Mouse (Mus musculus) hindbrain, embryonic 14.5 days (tissue): ENCODE results near the gene Atg2a. TPM values are rescaled to one million over a fixed set of nuclear protein-coding genes. Genes with fewer than 3 reads are reported as not detected.
"Not testable (repeated sequence)": the region's sequence is repeated elsewhere in the genome, so short reads cannot be mapped to it uniquely, and the experiment has no call there.

ENCODE experiments used
- ATAC-seq: fragments of 200-750 bp; cut with Nextera tagmentation; 2 replicates; pipeline ENCODE4 v1.8.0; 2017; ENCODE audit warnings: moderate number of reproducible peaks, mild to moderate bottlenecking, moderate TSS enrichment, moderate library complexity; ENCODE audit not compliant: low FRiP score
- DNase-seq: peaks from one replicate; pipeline ENCODE4 v3.0.0-alpha.2; 2015; ENCODE audit warnings: low spot score
- H3K27ac ChIP-seq: fragments of 300-500 bp; sonication (generic); 2 replicates; pipeline ENCODE4 v1.5.1; 2014; ENCODE audit warnings: mild to moderate bottlenecking, moderate library complexity
- H3K27me3 ChIP-seq: fragments of 300-500 bp; sonication (generic); 2 replicates; pipeline ENCODE4 v1.6.1; 2014; ENCODE audit warnings: mild to moderate bottlenecking, low read length, mixed read lengths; ENCODE audit not compliant: control insufficient read depth, insufficient read depth
- H3K36me3 ChIP-seq: fragments of 300-500 bp; sonication (generic); replicated peaks from 2 replicates; pipeline ENCODE4 v1.6.1; 2014; ENCODE audit not compliant: control insufficient read depth, insufficient read depth
- H3K4me1 ChIP-seq: fragments of 300-500 bp; sonication (generic); replicated peaks from 2 replicates; pipeline ENCODE4 v1.6.1; 2014; ENCODE audit warnings: antibody characterized with exemption, low read length, mixed read lengths; ENCODE audit not compliant: control insufficient read depth, insufficient read depth
- H3K4me2 ChIP-seq: fragments of 300-500 bp; sonication (generic); replicated peaks from 2 replicates; pipeline ENCODE4 v1.6.1; 2014; ENCODE audit warnings: mild to moderate bottlenecking, moderate library complexity
- H3K4me3 ChIP-seq: fragments of 300-500 bp; sonication (generic); replicated peaks from 2 replicates; pipeline ENCODE4 v1.5.1; 2014; ENCODE audit warnings: mild to moderate bottlenecking, low read length
- H3K9ac ChIP-seq: fragments of 300-500 bp; sonication (generic); 2 replicates; pipeline ENCODE4 v1.6.1; 2014
- H3K9me3 ChIP-seq: fragments of 300-500 bp; sonication (generic); 2 replicates; pipeline ENCODE4 v1.6.1; 2016; ENCODE audit warnings: low read length; ENCODE audit not compliant: control insufficient read depth
- WGBS: fragments of 180-500 bp; shearing (Covaris S2); extraction: QIAGEN DNeasy Blood & Tissue Kit; methylation state at CpG from one replicate; pipeline ENCODE4 v1.1.7; 2014; 5-methylcytosine and 5-hydroxymethylcytosine counted together
- polyA plus RNA-seq: library from polyadenylated mRNA; unstranded; fragments of >200 nt; fragmentation: Nextera tagmentation; extraction: Ambion mirVana; gene quantifications from 2 replicates; pipeline ENCODE4 v1.2.1, GENCODE M21; 2014

The Atg2a gene
- polyA plus RNA-seq, 1 experiment from 2014 or later = 14.8 TPM

- DNase-seq = no peak
- H3K9ac ChIP-seq = no peak overlapping the region
- H3K4me2 ChIP-seq = no peak overlapping the region
- H3K9me3 ChIP-seq = no peaks in the 10 kb centered on the region
- WGBS = 89% methylated on average over 19 of the region's 19 CpGs
- peaks cover 66% of the 10 kb centered on the region for H3K36me3 ChIP-seq
- no peak overlapping the region for H3K4me3 ChIP-seq
- no peak for ATAC-seq
- H3K27ac ChIP-seq = no peak overlapping the region
- peaks cover 6% of the 10 kb centered on the region for H3K4me1 ChIP-seq
- H3K27me3 ChIP-seq = no peaks in the 10 kb centered on the region
Measured at GRCm38 (mm10) chr19:6286434-6287401, 45.2 kb downstream of the Atg2a start.

DNA sequence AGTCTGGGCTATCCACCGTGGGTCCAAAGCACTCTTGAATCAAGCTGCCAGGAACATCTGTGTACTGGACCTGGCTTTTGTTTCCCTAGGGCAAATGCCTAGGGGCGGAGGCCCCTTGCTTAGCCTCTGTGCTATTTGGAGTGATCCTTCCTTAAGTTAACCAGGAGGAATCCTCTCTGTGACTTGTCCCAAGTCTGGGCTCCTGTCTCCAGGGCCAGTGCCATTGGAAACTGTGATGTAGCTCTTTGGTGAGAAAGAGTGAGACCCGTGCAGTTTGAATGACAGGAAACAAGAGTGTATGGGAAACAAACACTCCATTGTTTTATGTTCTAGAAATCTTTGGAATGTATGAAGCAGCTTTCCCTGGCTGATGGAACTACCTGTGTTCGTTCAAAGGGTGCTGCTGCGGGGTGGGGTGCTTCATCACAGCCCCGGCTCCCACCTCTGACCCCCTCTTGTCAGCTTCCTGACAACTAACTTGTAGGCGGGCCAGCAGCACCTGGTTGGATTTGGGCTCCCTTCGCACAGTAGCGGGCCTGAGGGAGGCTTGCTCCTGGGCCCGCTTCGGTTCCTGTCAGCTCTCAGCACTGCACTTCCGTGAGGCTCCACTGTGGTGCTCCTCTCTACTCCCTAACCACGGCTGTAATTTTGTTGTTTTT lies 46.9 kb downstream of the Atg2a start:
- Histone ChIP-seq H3K36me3 (peaks cover 50% of the 10 kb centered on the region), H3K9ac (no peak overlapping the region), H3K27me3 (no peaks in the 10 kb centered on the region), H3K27ac (peak overlapping the region; percentile 29; the same call in 1 of the 2 replicates), H3K9me3 (no peaks in the 10 kb centered on the region), H3K4me3 (no peak overlapping the region), H3K4me1 (peaks cover 6% of the 10 kb centered on the region), H3K4me2 (no peak overlapping the region)
- DNase-seq (no peak), ATAC-seq (no peak)
- 83% methylated on average over 13 of the region's 13 CpGs for WGBS

GRCm38 (mm10) chr19:6289696-6290238 lies 48.3 kb downstream of the Atg2a start:
- H3K9me3 ChIP-seq = no peaks in the 10 kb centered on the region
- WGBS = 96% methylated on average over 14 of the region's 14 CpGs

GRCm38 (mm10) chr19:6290720-6291116 lies 49.2 kb downstream of the Atg2a start:
- not testable (repeated sequence) for H3K27me3 ChIP-seq, H3K4me2 ChIP-seq, DNase-seq, ATAC-seq, H3K4me3 ChIP-seq, H3K9me3 ChIP-seq, H3K9ac ChIP-seq, H3K4me1 ChIP-seq, H3K27ac ChIP-seq
- peaks cover 45% of the 10 kb centered on the region for H3K36me3 ChIP-seq
- WGBS = 95% methylated on average over 5 of the region's 6 CpGs

More at GRCm38 (mm10) chr19:6289696-6290238, 48.3 kb downstream of the Atg2a start:
- Histone ChIP-seq H3K9ac (no peak overlapping the region), H3K27ac (no peak overlapping the region), H3K36me3 (peaks cover 46% of the 10 kb centered on the region), H3K4me2 (no peak overlapping the region), H3K4me1 (peaks cover 6% of the 10 kb centered on the region), H3K27me3 (no peaks in the 10 kb centered on the region), H3K4me3 (no peak overlapping the region)
- DNase-seq (no peak), ATAC-seq (no peak)

DNA sequence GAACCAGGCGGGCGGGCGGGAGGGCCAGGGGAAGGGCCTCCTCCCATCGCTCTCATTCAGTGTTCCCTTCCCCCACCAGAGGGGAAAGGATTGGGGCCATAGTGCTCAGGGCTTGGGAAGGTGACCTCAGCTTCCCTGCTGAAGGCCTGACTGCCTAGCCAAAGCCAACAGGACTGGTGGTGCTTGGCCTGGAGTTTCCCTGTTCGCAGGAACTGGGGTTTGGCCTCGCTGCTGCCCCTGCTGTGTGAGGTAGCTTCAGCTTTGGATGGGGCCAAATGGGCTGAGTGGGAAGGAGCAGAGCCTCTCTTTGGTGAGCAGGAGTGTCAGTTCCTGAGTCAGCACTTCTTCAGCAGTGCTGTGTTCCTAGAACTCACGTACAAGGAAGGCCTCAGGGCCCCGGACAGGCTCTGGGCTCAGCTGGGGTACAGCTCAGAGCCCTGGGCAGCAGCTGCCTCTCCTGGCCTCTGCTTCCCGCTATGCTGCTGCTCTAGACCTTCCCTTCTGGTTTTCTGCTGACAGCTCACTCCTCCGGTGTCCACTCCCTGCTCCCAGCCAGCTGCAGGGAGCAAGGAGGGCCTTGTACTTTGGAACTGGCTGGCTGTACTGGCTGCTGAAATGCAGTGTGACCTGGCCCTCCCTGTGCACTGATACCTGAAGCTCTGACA lies 49.8 kb downstream of the Atg2a start:
- WGBS = 77% methylated on average over 10 of the region's 10 CpGs
- Histone ChIP-seq H3K36me3 (peaks cover 45% of the 10 kb centered on the region), H3K4me1 (peaks cover 6% of the 10 kb centered on the region), H3K4me3 (no peak overlapping the region), H3K9ac (no peak overlapping the region), H3K9me3 (no peaks in the 10 kb centered on the region), H3K4me2 (no peak overlapping the region), H3K27ac (0 out of 2 replicates have a peak overlapping the region, but pooled peaks have one; percentile 20), H3K27me3 (no peaks in the 10 kb centered on the region)
- no peak for ATAC-seq
- no peak for DNase-seq

- no peak for ATAC-seq
- 88% methylated on average over 5 of the region's 5 CpGs for WGBS
Measured at GRCm38 (mm10) chr19:6292262-6292661, 50.8 kb downstream of the Atg2a start.

GRCm38 (mm10) chr19:6294301-6294700 lies 52.8 kb downstream of the Atg2a start:
- no peak for DNase-seq
- Histone ChIP-seq H3K4me3 (no peak overlapping the region), H3K27me3 (no peaks in the 10 kb centered on the region), H3K9ac (no peak overlapping the region), H3K4me2 (no peak overlapping the region), H3K36me3 (peaks cover 51% of the 10 kb centered on the region), H3K9me3 (no peaks in the 10 kb centered on the region), H3K27ac (no peak overlapping the region), H3K4me1 (no peaks in the 10 kb centered on the region)
- WGBS = 95% methylated on average over 17 of the region's 17 CpGs
- no peak for ATAC-seq

More at GRCm38 (mm10) chr19:6292262-6292661, 50.8 kb downstream of the Atg2a start:
- H3K9ac ChIP-seq = no peak overlapping the region
- H3K36me3 ChIP-seq = peaks cover 44% of the 10 kb centered on the region
- no peaks in the 10 kb centered on the region for H3K9me3 ChIP-seq
- DNase-seq = no peak
- H3K4me3 ChIP-seq = no peak overlapping the region
- no peak overlapping the region for H3K27ac ChIP-seq
- no peak overlapping the region for H3K4me2 ChIP-seq
- peaks cover 2% of the 10 kb centered on the region; the same call in 1 of the 2 replicates for H3K4me1 ChIP-seq
- H3K27me3 ChIP-seq = no peaks in the 10 kb centered on the region

DNA sequence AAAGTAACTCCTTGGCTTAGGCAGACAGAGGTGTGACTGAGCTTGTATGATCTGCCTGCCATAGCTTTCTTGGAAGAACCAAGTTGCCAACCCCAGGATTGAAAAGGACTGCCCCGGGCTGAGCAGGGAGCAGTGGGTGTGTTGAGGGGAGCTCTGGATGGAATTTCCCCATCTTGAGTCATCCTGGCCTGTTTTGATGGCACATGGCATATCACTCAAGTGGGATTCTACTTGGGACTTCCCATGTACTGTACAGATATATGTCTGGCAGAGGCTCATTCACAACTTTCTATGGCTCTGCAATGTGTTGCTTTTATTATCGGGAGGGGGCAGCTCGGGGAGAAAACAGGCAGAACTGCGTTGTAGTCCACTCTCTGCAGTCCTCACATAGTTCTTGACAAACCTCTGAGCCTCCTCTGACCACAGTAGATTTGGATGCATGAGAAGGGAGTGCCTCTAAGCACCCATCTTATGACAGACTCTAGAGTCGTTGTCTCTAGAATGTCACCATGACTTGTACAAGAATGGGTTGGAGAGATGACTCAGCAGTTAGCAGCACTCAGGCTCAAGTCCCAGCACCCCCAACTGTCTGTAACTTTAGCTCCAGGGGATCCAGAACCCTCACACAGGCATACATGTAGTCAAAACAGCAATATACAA lies 55.2 kb downstream of the Atg2a start:
- Histone ChIP-seq H3K9me3 (no peaks in the 10 kb centered on the region), H3K36me3 (peaks cover 61% of the 10 kb centered on the region), H3K27ac (no peak overlapping the region), H3K9ac (no peak overlapping the region), H3K4me3 (no peak overlapping the region), H3K4me2 (no peak overlapping the region), H3K27me3 (no peaks in the 10 kb centered on the region), H3K4me1 (no peaks in the 10 kb centered on the region)
- no peak for DNase-seq
- 90% methylated on average over 5 of the region's 5 CpGs for WGBS
- ATAC-seq = no peak
